Mouse (Mus musculus): Measurements from ENCODE around the gene Fcgr2b. TPM values are rescaled to one million over a fixed set of nuclear protein-coding genes. Genes with fewer than 3 reads are reported as not detected.

Fcgr2b gene
- polyA plus RNA-seq, 3 experiments from 2014 or later = 0.70 to 1.4 (median 1.2) TPM

- peak; percentile 48 for ATAC-seq
Measured at GRCm38 (mm10) chr1:170924485-170924884, 51.9 kb downstream of the Fcgr2b start.

GRCm38 (mm10) chr1:170919308-170919707, 57.0 kb downstream of the Fcgr2b start:
- ATAC-seq = no peak

- no peak for ATAC-seq
Measured at GRCm38 (mm10) chr1:170915657-170916056, 60.7 kb downstream of the Fcgr2b start.

GRCm38 (mm10) chr1:170912891-170913615, 63.3 kb downstream of the Fcgr2b start, which contains the start of gene Fcrlb:
TSS of gene Fcrlb (minus strand) at chr1:170912941.
- no peak for ATAC-seq

DNA sequence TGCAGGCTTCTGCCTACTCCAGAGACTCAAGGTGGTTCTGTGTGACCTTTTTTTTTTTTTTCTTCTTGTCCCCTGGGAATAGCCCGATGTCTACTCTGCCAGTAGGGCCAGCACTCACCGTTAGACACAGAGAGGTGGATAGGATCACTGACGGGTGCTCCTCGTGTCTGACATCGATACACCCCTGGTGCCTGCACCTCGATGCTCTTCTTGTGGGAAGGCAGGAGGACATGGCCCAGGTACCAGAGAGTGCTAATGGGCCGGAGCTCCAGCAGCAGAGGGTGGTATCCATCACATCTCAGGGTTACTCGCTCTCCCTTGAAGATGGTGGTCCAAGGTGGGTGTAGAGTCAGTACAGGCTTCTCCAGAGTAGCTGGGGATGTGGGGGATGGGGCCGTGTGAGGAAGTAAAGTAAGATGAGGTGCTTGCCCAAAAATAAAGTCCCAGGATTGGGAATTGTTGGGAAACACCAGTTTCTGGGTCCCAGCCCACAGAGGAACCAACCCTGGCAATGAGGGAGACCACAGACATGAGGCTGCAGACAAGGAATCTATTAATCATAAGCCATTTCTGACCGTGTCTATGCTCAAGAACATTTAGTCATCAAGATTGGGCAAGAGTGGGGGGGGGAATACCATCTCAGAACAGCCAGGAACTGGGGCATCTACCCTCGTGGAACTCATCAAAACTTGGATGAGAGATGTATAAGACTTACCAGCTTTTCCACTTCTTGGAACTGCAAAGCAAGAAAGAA, 64.3 kb downstream of the Fcgr2b start:
- no peak for ATAC-seq

Other genes starting within 250 kb of the Fcgr2b start
- 10 to 100 TPM in 1 of 3 experiments, 1 to 10 TPM in 2; 7.0 to 10.8 (median 9.6) TPM for gene Atf6, start 108.8 kb downstream of the Fcgr2b start, polyA plus RNA-seq (2017; shearing (Covaris generic))
- under 1 TPM in 1 of 3 experiments, not detected in 2; 0.53 TPM for gene Gm26620, start 91.5 kb downstream of the Fcgr2b start, polyA plus RNA-seq (2017; shearing (Covaris generic))
- gene Dusp12, start 91.0 kb downstream of the Fcgr2b start, polyA plus RNA-seq (2017; shearing (Covaris generic)) = 10 to 100 TPM; 11.0 to 16.1 (median 11.7) TPM
- gene Fcrlb, start 63.6 kb downstream of the Fcgr2b start, polyA plus RNA-seq (2017; shearing (Covaris generic)) = not detected
- gene Fcrla, start 49.0 kb downstream of the Fcgr2b start, polyA plus RNA-seq (2017; shearing (Covaris generic)) = 1 to 10 TPM in 2 of 3 experiments, not detected in 1; 1.2 to 2.1 TPM
- not detected for gene Fcgr4, start 42.4 kb upstream of the Fcgr2b start, polyA plus RNA-seq (2017; shearing (Covaris generic))
- 1 to 10 TPM in 1 of 3 experiments, under 1 TPM in 1, not detected in 1; 0.98 to 1.5 TPM for gene Fcgr3, start 88.4 kb upstream of the Fcgr2b start, polyA plus RNA-seq (2017; shearing (Covaris generic))
- gene Cfap126, start 137.4 kb upstream of the Fcgr2b start, polyA plus RNA-seq (2017; shearing (Covaris generic)) = 1 to 10 TPM; 3.2 to 7.6 (median 6.6) TPM
- 100 to 1,000 TPM; 115 to 153 (median 125) TPM for gene Sdhc, start 174.1 kb upstream of the Fcgr2b start, polyA plus RNA-seq (2017; shearing (Covaris generic))
- gene Mpz, start 174.2 kb upstream of the Fcgr2b start, polyA plus RNA-seq (2017; shearing (Covaris generic)) = not detected
- gene Pcp4l1, start 219.7 kb upstream of the Fcgr2b start, polyA plus RNA-seq (2017; shearing (Covaris generic)) = not detected
- gene Nr1i3, start 237.4 kb upstream of the Fcgr2b start, polyA plus RNA-seq (2017; shearing (Covaris generic)) = under 1 TPM; 0.39 to 0.75 (median 0.75) TPM
- 10 to 100 TPM; 24.1 to 34.6 (median 28.7) TPM for gene Tomm40l, start 246.0 kb upstream of the Fcgr2b start, polyA plus RNA-seq (2017; shearing (Covaris generic))
- gene Apoa2, start 248.5 kb upstream of the Fcgr2b start, polyA plus RNA-seq (2017; shearing (Covaris generic)) = not detected

Data from inflammation-experienced regulatory T-cells, adult 6 months (primary cell).